Comparison of ENCODE assay signal across 8 mouse cellular contexts in the genomic region with DNA sequence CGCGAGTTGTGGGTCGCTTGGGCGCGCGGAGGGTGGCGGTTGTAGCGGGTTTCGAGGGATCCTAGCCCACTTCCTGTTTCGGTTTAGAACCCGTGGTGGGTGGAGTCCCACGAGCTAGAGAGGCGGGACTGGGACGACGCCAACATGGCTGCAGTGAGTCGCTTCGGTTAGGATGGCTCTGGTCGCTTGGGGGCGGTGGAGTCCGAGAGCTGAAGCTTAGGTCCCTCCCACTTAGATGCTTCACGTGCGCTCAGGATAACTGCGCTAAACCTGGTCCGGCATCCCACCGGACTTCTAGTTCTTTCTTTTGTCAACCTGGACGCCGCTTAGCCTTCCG. TPM values are rescaled to one million over a fixed set of nuclear protein-coding genes. Genes with fewer than 3 reads are reported as not detected.
A peak's percentile ranks its signal among the peaks of the same experiment; 100 is the strongest.
DNase-seq lines count a peak whose midpoint lies in the region; ATAC-seq and TF ChIP-seq lines count a peak whose summit lies in the region.

A gene (minus strand): TSS at position 117 of the 337 bp plus-strand sequence.

- peak within 1 kb of the TSS; percentile 85 for H3K9ac ChIP-seq in heart, embryonic 13.5 days
- H3K9ac ChIP-seq in liver, embryonic 12.5 days = peak within 1 kb of the TSS; percentile 72
- peak within 1 kb of the TSS; percentile 76 for H3K9ac ChIP-seq in stomach, postnatal 0 days (ENCODE audit: low read length)

- no peaks in the 10 kb centered on the region for H3K9me3 ChIP-seq in heart, embryonic 13.5 days
- no peaks in the 10 kb centered on the region for H3K9me3 ChIP-seq in liver, embryonic 12.5 days (replicated peaks)
- no peaks in the 10 kb centered on the region for H3K9me3 ChIP-seq in stomach, postnatal 0 days (ENCODE audit: control insufficient read depth, low read length)

- peak; percentile 99 for ATAC-seq in erythroid progenitor cell, adult 5-6 weeks (replicated peaks; ENCODE audit: low FRiP score, poor library complexity, severe bottlenecking)
- peak; percentile 85 for ATAC-seq in heart, embryonic 13.5 days (ENCODE audit: extremely low read depth, insufficient number of reproducible peaks, low FRiP score, low TSS enrichment)
- peak; percentile 99 for ATAC-seq in liver, embryonic 12.5 days
- peak; percentile 100 for ATAC-seq in stomach, postnatal 0 days (ENCODE audit: low FRiP score, low TSS enrichment)

- TF ChIP-seq EP300 in stomach, postnatal 0 days (optimal IDR thresholded peaks at IDR 0.05) = no peak

- TF ChIP-seq CTCF in stomach, postnatal 0 days (IDR thresholded peaks at IDR 0.05; ENCODE audit: low read depth) = peak; percentile 77

- H3K4me1 ChIP-seq in heart, embryonic 13.5 days = 0 out of 2 replicates have a peak, but pooled peaks cover 2% of the 10 kb centered on the region
- no peaks in the 10 kb centered on the region for H3K4me1 ChIP-seq in liver, embryonic 12.5 days
- no peaks in the 10 kb centered on the region for H3K4me1 ChIP-seq in stomach, postnatal 0 days (replicated peaks; ENCODE audit: control insufficient read depth, insufficient read depth)

- peak; percentile 92 for DNase-seq in CD4-positive, CD25-positive, alpha-beta regulatory T cell, adult 2 months (ENCODE audit: low read depth, low spot score)
- peak; percentile 67 for DNase-seq in brain, embryonic 18.5 days (ENCODE audit: low read depth, low spot score)
- DNase-seq in kidney, postnatal 10 days = peak; percentile 93
- peak; percentile 78 to 85 for DNase-seq in natural killer cell, adult 2 months (ENCODE audit: low spot score in 2 of 2)
- peak; percentile 89 for DNase-seq in stomach, postnatal 0 days (ENCODE audit: low spot score)

- H3K4me2 ChIP-seq in heart, embryonic 13.5 days = peak within 1 kb of the TSS; percentile 66
- H3K4me2 ChIP-seq in liver, embryonic 12.5 days = peak within 1 kb of the TSS; percentile 63
- H3K4me2 ChIP-seq in stomach, postnatal 0 days (replicated peaks; ENCODE audit: low read depth) = peak within 1 kb of the TSS; percentile 53

- no peaks in the 10 kb centered on the region for H3K36me3 ChIP-seq in heart, embryonic 13.5 days
- H3K36me3 ChIP-seq in liver, embryonic 12.5 days = no peaks in the 10 kb centered on the region
- H3K36me3 ChIP-seq in stomach, postnatal 0 days (ENCODE audit: control insufficient read depth, insufficient read depth, low read length) = no peaks in the 10 kb centered on the region

- peak within 1 kb of the TSS; percentile 83 for H3K27ac ChIP-seq in heart, embryonic 13.5 days (replicated peaks)
- H3K27ac ChIP-seq in liver, embryonic 12.5 days = peak within 1 kb of the TSS; percentile 56
- H3K27ac ChIP-seq in stomach, postnatal 0 days (replicated peaks) = peak within 1 kb of the TSS; percentile 81

- WGBS in heart, embryonic 13.5 days = 12% methylated on average over 27 of the region's 28 CpGs
- WGBS in liver, embryonic 12.5 days (ENCODE audit: insufficient replicate concordance) = 8% methylated on average over 26 of the region's 28 CpGs
- WGBS in stomach, postnatal 0 days = 22% methylated on average over 21 of the region's 28 CpGs

- H3K27me3 ChIP-seq in heart, embryonic 13.5 days (replicated peaks) = no peaks in the 10 kb centered on the region
- no peaks in the 10 kb centered on the region for H3K27me3 ChIP-seq in liver, embryonic 12.5 days (replicated peaks)
- no peaks in the 10 kb centered on the region for H3K27me3 ChIP-seq in stomach, postnatal 0 days (ENCODE audit: control insufficient read depth, insufficient read depth, low read length)

- H3K4me3 ChIP-seq in heart, embryonic 13.5 days = peak within 1 kb of the TSS; percentile 65
- H3K4me3 ChIP-seq in liver, embryonic 12.5 days = peak within 1 kb of the TSS; percentile 69
- H3K4me3 ChIP-seq in stomach, postnatal 0 days (ENCODE audit: low read depth, low read length) = peak within 1 kb of the TSS; percentile 61

RNA-seq across cellular contexts. Expression of the gene that starts here (rescaled TPM):
- total RNA-seq in erythroid progenitor cell, adult 5-6 weeks (2015; ENCODE audit: low replicate concordance) = 5.0 and 12.6 TPM in 2 replicates
- total RNA-seq in erythroid progenitor cell, adult 5-6 weeks (2017; ENCODE audit: low replicate concordance) = 8.5 and 11.3 TPM in 2 replicates
- polyA plus RNA-seq in heart, embryonic 13.5 days (2015; fragmentation: Nextera tagmentation; extraction: Ambion mirVana) = 10.9 and 12.8 TPM in 2 replicates
- 11.5 and 12.5 TPM in 2 replicates for polyA plus RNA-seq in liver, embryonic 12.5 days (2016; fragmentation: Nextera tagmentation; extraction: Ambion mirVana)
- 8.2 TPM in 2 replicates for polyA plus RNA-seq in stomach, postnatal 0 days (2015; fragmentation: Nextera tagmentation; extraction: Ambion mirVana)

Comparison
In these comparisons a context has a peak if more than half of its experiments do, and no peak if none do; other contexts are left out.
1. Peak in every context shown above with its lines: DNase-seq, ATAC-seq, H3K4me3 ChIP-seq and H3K27ac ChIP-seq.